Mouse (Mus musculus): Measurements from ENCODE around the gene Ank2.

Ank2 gene

GRCm38 (mm10) chr3:127498742-127499400 lies at the start of gene Ank2:
Gene Ank2 (minus strand): TSS chr3:127499350.
- DNase-seq, result peak; percentile 64 to 65

GRCm38 (mm10) chr3:127547882-127548281 lies 48.7 kb upstream of the Ank2 start:
- DNase-seq, result peak; percentile 37 to 50

- DNase-seq, result no peak
Observed at GRCm38 (mm10) chr3:127544610-127545121, 45.5 kb upstream of the Ank2 start.

- DNase-seq, result no peak
Observed at GRCm38 (mm10) chr3:127543976-127544375, 44.8 kb upstream of the Ank2 start.

- DNase-seq, result no peak
Observed at GRCm38 (mm10) chr3:127539193-127539592, 40.0 kb upstream of the Ank2 start.

GRCm38 (mm10) chr3:127530293-127530692 lies 31.1 kb upstream of the Ank2 start:
- no peak for DNase-seq

- DNase-seq, result no peak
Observed at GRCm38 (mm10) chr3:127529824-127530223, 30.7 kb upstream of the Ank2 start.

GRCm38 (mm10) chr3:127529210-127529609 lies 30.1 kb upstream of the Ank2 start:
- DNase-seq, result no peak

GRCm38 (mm10) chr3:127527465-127528034 lies 28.4 kb upstream of the Ank2 start:
- DNase-seq, result peak; percentile 31 to 37

GRCm38 (mm10) chr3:127525188-127525819 lies 26.2 kb upstream of the Ank2 start:
- no peak for DNase-seq

GRCm38 (mm10) chr3:127521156-127521555 lies 22.0 kb upstream of the Ank2 start:
- peak in 1 of 2 experiments; percentile 17 for DNase-seq

- no peak for DNase-seq
Observed at GRCm38 (mm10) chr3:127520300-127520699, 21.1 kb upstream of the Ank2 start.

GRCm38 (mm10) chr3:127515251-127515650 lies 16.1 kb upstream of the Ank2 start:
- no peak for DNase-seq

- no peak for DNase-seq
Observed at GRCm38 (mm10) chr3:127513699-127514098, 14.5 kb upstream of the Ank2 start.

GRCm38 (mm10) chr3:127512794-127513335 lies 13.7 kb upstream of the Ank2 start:
- no peak for DNase-seq

- no peak for DNase-seq
Observed at GRCm38 (mm10) chr3:127511786-127512746, 12.9 kb upstream of the Ank2 start.

GRCm38 (mm10) chr3:127507878-127508783 lies 9.0 kb upstream of the Ank2 start:
- peak in 1 of 2 experiments; percentile 9 for DNase-seq

- DNase-seq, result peak in 1 of 2 experiments; percentile 38
Observed at GRCm38 (mm10) chr3:127498197-127498741, 881 bp downstream of the Ank2 start.

GRCm38 (mm10) chr3:127492663-127493062 lies 6.5 kb downstream of the Ank2 start:
- no peak for DNase-seq

GRCm38 (mm10) chr3:127487302-127487701 lies 11.8 kb downstream of the Ank2 start:
- DNase-seq, result peak; percentile 21 to 37

GRCm38 (mm10) chr3:127485174-127485573 lies 14.0 kb downstream of the Ank2 start:
- no peak for DNase-seq

Data from cerebellum, postnatal 10 days (tissue).